Mouse (Mus musculus): Measurements from ENCODE around the gene Igtp. TPM values are rescaled to one million over a fixed set of nuclear protein-coding genes. Genes with fewer than 3 reads are reported as not detected.
"Not testable (repeated sequence)": the region's sequence is repeated elsewhere in the genome, so short reads cannot be mapped to it uniquely, and the experiment has no call there.

The Igtp gene
- polyA plus RNA-seq, 1 experiment from 2014 or later: 2.4 TPM

DNA sequence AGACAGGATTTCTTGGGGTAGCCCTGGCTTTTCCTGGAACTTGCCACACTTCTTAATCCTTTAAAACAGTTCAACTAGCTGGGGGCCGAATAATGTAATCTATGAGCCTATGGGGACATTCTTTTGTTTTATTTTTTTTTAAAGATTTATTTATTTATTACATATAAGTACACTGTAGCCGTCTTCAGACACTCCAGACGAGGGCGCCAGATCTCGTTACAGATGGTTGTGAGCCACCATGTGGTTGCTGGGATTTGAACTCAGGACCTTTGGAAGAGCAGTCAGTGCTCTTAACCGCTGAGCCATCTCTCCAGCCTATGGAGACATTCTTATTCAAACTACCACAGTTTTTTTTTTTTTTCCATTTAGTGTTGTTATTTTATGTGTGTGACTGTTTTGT, 19.4 kb upstream of the Igtp start:
- WGBS: 95% methylated on average over 6 of the region's 6 CpGs
- not testable (repeated sequence) for H3K4me1 ChIP-seq (replicated peaks; ENCODE audit: control insufficient read depth, insufficient read depth, low read length); H3K4me2 ChIP-seq (replicated peaks); H3K9ac ChIP-seq; ATAC-seq (ENCODE audit: low FRiP score); H3K4me3 ChIP-seq (replicated peaks; ENCODE audit: low read length); DNase-seq (ENCODE audit: low spot score); H3K27ac ChIP-seq; H3K9me3 ChIP-seq (ENCODE audit: control insufficient read depth, low read length); H3K27me3 ChIP-seq (ENCODE audit: control insufficient read depth, insufficient read depth, low read length)
- H3K36me3 ChIP-seq (replicated peaks; ENCODE audit: control insufficient read depth, insufficient read depth): peaks cover 54% of the 10 kb centered on the region

DNA sequence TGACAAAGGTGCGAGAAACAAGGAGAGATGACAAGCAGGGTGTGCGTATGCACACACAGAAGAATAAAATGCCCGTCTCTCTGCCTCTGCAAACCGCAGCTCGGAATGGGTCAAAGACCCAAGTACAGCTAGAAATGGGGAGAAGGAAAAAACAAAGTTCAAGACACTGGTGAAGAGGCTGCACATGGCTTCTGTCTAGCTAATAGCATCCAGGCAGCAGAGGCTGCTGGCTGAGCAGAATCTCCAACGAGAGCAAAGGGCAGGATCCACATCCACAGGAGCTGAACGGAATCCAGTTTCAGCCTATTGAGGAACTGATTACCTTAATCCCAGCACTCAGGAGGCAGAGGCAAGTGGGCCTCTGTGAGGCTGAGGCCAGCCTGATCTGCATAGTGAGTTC, 18.6 kb upstream of the Igtp start:
- Histone ChIP-seq H3K9ac (no peak overlapping the region), H3K4me1 (replicated peaks; ENCODE audit: control insufficient read depth, insufficient read depth, low read length) (no peaks in the 10 kb centered on the region), H3K36me3 (replicated peaks; ENCODE audit: control insufficient read depth, insufficient read depth) (peaks cover 46% of the 10 kb centered on the region), H3K4me3 (replicated peaks; ENCODE audit: low read length) (no peak overlapping the region), H3K27me3 (ENCODE audit: control insufficient read depth, insufficient read depth, low read length) (no peaks in the 10 kb centered on the region), H3K9me3 (ENCODE audit: control insufficient read depth, low read length) (no peaks in the 10 kb centered on the region), H3K4me2 (replicated peaks) (no peak overlapping the region), H3K27ac (no peak overlapping the region)
- WGBS: 96% methylated on average over 7 of the region's 7 CpGs
- DNase-seq (ENCODE audit: low spot score) (no peak), ATAC-seq (ENCODE audit: low FRiP score) (no peak)

DNA sequence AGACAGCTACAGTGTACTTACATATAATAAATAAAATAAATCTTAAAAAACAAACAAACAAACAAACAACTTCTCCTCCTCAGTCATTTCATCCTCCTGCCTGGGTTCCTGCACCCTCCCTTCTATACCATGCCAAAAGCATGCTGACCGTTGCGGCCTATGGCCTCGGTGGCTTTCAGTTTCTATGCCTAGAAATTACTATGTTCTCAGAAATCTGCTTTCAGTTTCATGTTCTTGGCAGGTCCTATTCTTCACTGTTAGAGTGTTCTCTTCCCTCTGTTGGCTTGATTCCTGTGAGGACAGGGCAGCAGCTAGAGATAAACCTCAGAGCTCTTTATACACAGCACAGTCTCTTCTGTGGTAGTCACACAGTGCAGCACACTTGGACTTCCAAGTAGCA, 15.8 kb upstream of the Igtp start:
- H3K27me3 ChIP-seq (ENCODE audit: control insufficient read depth, insufficient read depth, low read length): no peaks in the 10 kb centered on the region
- H3K36me3 ChIP-seq (replicated peaks; ENCODE audit: control insufficient read depth, insufficient read depth): peaks cover 18% of the 10 kb centered on the region
- no peak overlapping the region for H3K4me3 ChIP-seq (replicated peaks; ENCODE audit: low read length)
- H3K4me2 ChIP-seq (replicated peaks): no peak overlapping the region
- ATAC-seq (ENCODE audit: low FRiP score): no peak
- no peaks in the 10 kb centered on the region for H3K9me3 ChIP-seq (ENCODE audit: control insufficient read depth, low read length)
- no peak overlapping the region for H3K9ac ChIP-seq
- WGBS: 91% methylated on average over 3 of the region's 3 CpGs
- no peak for DNase-seq (ENCODE audit: low spot score)
- H3K4me1 ChIP-seq (replicated peaks; ENCODE audit: control insufficient read depth, insufficient read depth, low read length): no peaks in the 10 kb centered on the region
- H3K27ac ChIP-seq: no peak overlapping the region

DNA sequence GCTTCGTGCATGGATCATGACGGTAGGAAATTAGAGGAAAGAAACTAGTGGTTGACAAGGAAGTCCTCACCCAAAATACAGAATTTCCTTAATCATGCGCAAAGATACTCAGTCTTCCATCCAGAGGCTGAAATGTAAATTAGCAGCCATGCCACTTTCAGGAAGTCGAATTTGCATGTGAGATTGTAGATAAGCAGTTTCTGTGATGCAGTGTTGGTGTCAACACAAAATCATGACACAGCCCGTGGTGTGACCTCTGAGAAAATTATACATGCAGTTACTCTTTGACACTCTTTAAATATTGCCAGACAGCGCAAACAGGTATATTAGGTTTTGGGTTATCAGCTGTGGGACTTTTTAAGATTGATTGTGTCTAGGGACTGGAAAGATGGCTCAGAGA, 9.7 kb upstream of the Igtp start:
- no peaks in the 10 kb centered on the region for H3K27me3 ChIP-seq (ENCODE audit: control insufficient read depth, insufficient read depth, low read length)
- H3K4me3 ChIP-seq (replicated peaks; ENCODE audit: low read length): no peak overlapping the region
- no peaks in the 10 kb centered on the region for H3K9me3 ChIP-seq (ENCODE audit: control insufficient read depth, low read length)
- no peak overlapping the region for H3K4me2 ChIP-seq (replicated peaks)
- H3K9ac ChIP-seq: no peak overlapping the region
- no peaks in the 10 kb centered on the region for H3K36me3 ChIP-seq (replicated peaks; ENCODE audit: control insufficient read depth, insufficient read depth)
- 97% methylated on average over 6 of the region's 6 CpGs for WGBS
- DNase-seq (ENCODE audit: low spot score): no peak
- H3K27ac ChIP-seq: no peak overlapping the region
- no peaks in the 10 kb centered on the region for H3K4me1 ChIP-seq (replicated peaks; ENCODE audit: control insufficient read depth, insufficient read depth, low read length)
- ATAC-seq (ENCODE audit: low FRiP score): no peak

DNA sequence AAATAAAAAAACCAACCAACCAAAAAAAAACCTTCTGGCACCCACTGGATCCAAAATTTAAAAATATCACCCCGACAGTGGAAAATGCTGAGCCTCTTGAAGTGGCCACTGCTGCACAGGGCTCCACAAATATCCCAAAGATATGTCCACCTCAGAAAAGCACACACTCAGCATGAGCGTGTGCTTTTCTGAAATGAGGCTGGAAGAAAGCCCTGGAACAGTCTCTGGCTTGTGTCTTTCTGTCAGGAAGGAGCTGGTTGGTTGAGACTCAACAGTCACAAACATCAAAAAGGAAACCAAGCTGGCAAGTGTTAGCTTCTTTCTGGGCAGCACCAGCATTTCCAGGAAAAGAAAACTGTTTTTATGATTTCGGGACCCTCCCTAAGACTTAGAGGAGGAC, 6.0 kb upstream of the Igtp start:
- ATAC-seq (ENCODE audit: low FRiP score) (no peak), DNase-seq (ENCODE audit: low spot score) (no peak)
- 82% methylated on average over 3 of the region's 3 CpGs for WGBS
- H3K27me3 ChIP-seq (ENCODE audit: control insufficient read depth, insufficient read depth, low read length): no peaks in the 10 kb centered on the region
- no peak overlapping the region for H3K4me3 ChIP-seq (replicated peaks; ENCODE audit: low read length)
- no peaks in the 10 kb centered on the region for H3K9me3 ChIP-seq (ENCODE audit: control insufficient read depth, low read length)
- H3K4me1 ChIP-seq (replicated peaks; ENCODE audit: control insufficient read depth, insufficient read depth, low read length): no peaks in the 10 kb centered on the region
- no peak overlapping the region for H3K4me2 ChIP-seq (replicated peaks)
- no peaks in the 10 kb centered on the region for H3K36me3 ChIP-seq (replicated peaks; ENCODE audit: control insufficient read depth, insufficient read depth)
- no peak overlapping the region for H3K27ac ChIP-seq
- no peak overlapping the region for H3K9ac ChIP-seq

DNA sequence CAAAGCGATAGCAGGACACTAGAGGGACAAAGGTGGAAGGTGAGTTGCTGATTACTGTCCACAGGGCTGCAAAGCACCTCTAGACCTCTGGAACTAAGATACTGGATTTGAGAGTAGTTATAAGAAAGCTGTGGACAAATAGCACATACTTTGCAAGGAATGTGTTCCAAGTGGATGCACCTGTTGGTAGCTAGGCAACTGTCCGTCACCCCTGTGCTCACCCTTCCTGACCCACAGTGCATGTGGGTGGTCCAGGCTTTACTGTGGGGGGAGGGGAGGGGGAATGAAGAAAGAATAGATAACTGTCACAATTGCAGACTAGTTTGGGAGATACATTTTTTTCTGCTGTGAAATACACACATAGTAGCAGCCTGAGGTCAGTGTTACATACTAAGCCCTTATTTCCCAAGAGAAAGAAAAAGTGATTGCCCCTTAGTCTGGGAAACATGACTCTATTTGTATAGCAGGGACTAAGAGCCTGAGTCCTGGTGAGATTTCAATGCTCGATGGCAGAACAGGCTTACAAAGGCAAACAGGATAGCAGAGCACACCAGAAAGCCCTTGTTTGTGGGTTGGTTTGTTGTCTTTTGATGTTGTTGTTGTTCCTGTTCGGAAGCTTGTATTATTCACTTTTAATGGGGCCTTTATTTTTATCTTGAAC, 5.4 kb upstream of the Igtp start:
- H3K27ac ChIP-seq: no peak overlapping the region
- no peaks in the 10 kb centered on the region for H3K27me3 ChIP-seq (ENCODE audit: control insufficient read depth, insufficient read depth, low read length)
- DNase-seq (ENCODE audit: low spot score) (no peak), ATAC-seq (ENCODE audit: low FRiP score) (no peak)
- no peak overlapping the region for H3K4me2 ChIP-seq (replicated peaks)
- no peak overlapping the region for H3K9ac ChIP-seq
- H3K9me3 ChIP-seq (ENCODE audit: control insufficient read depth, low read length): no peaks in the 10 kb centered on the region
- 42% methylated on average over 4 of the region's 4 CpGs for WGBS
- no peak overlapping the region for H3K4me3 ChIP-seq (replicated peaks; ENCODE audit: low read length)
- no peaks in the 10 kb centered on the region for H3K36me3 ChIP-seq (replicated peaks; ENCODE audit: control insufficient read depth, insufficient read depth)
- H3K4me1 ChIP-seq (replicated peaks; ENCODE audit: control insufficient read depth, insufficient read depth, low read length): no peaks in the 10 kb centered on the region

DNA sequence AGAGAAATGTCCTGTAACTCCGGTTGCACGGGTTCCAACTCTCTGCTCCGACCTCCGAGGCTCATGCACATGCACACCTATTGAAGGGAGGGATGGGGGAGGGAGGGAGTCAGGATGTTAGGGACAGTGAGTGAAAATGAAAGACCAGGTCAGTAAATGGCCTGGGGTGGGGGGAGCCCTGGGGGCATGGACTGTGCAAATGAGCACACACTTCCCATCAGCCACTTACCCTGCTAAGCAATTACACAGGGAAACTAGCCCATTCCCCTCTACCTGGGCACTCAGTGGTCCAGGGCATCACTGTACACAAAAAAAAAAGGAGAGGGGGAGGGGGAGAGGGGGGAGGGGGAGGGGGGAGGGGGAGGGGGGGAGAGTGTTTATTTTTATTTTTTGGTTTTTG, 693 bp upstream of the Igtp start:
- no peak overlapping the region for H3K9ac ChIP-seq
- DNase-seq (ENCODE audit: low spot score) (no peak), ATAC-seq (ENCODE audit: low FRiP score) (no peak)
- peak overlapping the region; percentile 55 for H3K4me2 ChIP-seq (replicated peaks)
- no peaks in the 10 kb centered on the region for H3K36me3 ChIP-seq (replicated peaks; ENCODE audit: control insufficient read depth, insufficient read depth)
- no peaks in the 10 kb centered on the region for H3K9me3 ChIP-seq (ENCODE audit: control insufficient read depth, low read length)
- H3K4me1 ChIP-seq (replicated peaks; ENCODE audit: control insufficient read depth, insufficient read depth, low read length): no peaks in the 10 kb centered on the region
- H3K4me3 ChIP-seq (replicated peaks; ENCODE audit: low read length): peak overlapping the region; percentile 32; the same call in 1 of the 2 replicates
- H3K27ac ChIP-seq: no peak overlapping the region
- WGBS: 94% methylated on average over 4 of the region's 4 CpGs
- no peaks in the 10 kb centered on the region for H3K27me3 ChIP-seq (ENCODE audit: control insufficient read depth, insufficient read depth, low read length)

DNA sequence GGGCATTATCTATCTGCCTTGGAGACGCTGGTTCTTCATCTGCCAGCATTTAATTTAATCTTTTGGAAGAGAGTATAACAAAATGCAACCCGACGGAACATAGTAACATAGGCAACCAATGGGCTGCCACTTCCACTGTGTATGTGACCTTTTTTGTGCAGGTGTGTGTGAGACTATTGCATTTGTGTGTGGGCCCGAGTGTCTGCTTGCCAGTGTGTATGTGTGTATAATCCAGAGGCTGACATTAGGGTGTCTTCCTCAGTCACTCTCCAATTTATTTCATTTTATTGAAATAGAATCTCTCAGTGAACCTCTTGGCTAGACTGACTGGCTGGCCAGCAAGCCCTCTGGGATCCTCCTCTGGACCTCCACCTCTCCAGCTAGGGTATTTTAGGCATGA, 870 bp downstream of the Igtp start:
- ATAC-seq (ENCODE audit: low FRiP score): no peak

DNA sequence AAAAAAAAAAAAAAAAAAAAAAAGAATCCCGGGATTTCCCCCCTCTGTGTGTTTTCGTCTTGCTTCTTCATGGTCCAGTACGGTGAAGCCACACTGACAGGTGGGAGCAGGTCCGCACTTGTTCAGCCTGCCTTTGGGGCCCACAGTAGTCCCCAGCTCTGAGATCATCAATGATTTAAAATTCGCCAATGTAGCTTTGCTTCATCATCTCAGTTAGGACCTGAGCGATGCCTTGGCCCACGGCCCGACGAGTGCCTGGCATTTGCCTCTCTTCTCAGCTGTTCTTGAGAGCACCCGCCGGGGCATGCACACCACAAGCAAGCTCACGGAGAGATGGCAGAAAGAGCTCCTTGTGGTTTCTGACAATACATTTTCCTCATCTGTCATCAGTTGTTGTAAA, 1.7 kb downstream of the Igtp start:
- Histone ChIP-seq H3K4me1 (replicated peaks; ENCODE audit: control insufficient read depth, insufficient read depth, low read length) (no peaks in the 10 kb centered on the region), H3K36me3 (replicated peaks; ENCODE audit: control insufficient read depth, insufficient read depth) (no peaks in the 10 kb centered on the region), H3K4me2 (replicated peaks) (no peak overlapping the region), H3K4me3 (replicated peaks; ENCODE audit: low read length) (no peak overlapping the region), H3K9ac (no peak overlapping the region), H3K27me3 (ENCODE audit: control insufficient read depth, insufficient read depth, low read length) (no peaks in the 10 kb centered on the region), H3K9me3 (ENCODE audit: control insufficient read depth, low read length) (no peaks in the 10 kb centered on the region), H3K27ac (no peak overlapping the region)
- no peak for ATAC-seq (ENCODE audit: low FRiP score)
- WGBS: 84% methylated on average over 12 of the region's 12 CpGs
- DNase-seq (ENCODE audit: low spot score): no peak

More for the DNA sequence above, 870 bp downstream of the Igtp start:
- H3K4me3 ChIP-seq (replicated peaks; ENCODE audit: low read length): no peak overlapping the region
- no peaks in the 10 kb centered on the region for H3K36me3 ChIP-seq (replicated peaks; ENCODE audit: control insufficient read depth, insufficient read depth)
- no peaks in the 10 kb centered on the region for H3K4me1 ChIP-seq (replicated peaks; ENCODE audit: control insufficient read depth, insufficient read depth, low read length)
- 96% methylated on average over 4 of the region's 4 CpGs for WGBS
- H3K9ac ChIP-seq: no peak overlapping the region
- no peak overlapping the region for H3K4me2 ChIP-seq (replicated peaks)
- no peak overlapping the region for H3K27ac ChIP-seq
- H3K27me3 ChIP-seq (ENCODE audit: control insufficient read depth, insufficient read depth, low read length): no peaks in the 10 kb centered on the region
- no peak for DNase-seq (ENCODE audit: low spot score)
- H3K9me3 ChIP-seq (ENCODE audit: control insufficient read depth, low read length): no peaks in the 10 kb centered on the region

DNA sequence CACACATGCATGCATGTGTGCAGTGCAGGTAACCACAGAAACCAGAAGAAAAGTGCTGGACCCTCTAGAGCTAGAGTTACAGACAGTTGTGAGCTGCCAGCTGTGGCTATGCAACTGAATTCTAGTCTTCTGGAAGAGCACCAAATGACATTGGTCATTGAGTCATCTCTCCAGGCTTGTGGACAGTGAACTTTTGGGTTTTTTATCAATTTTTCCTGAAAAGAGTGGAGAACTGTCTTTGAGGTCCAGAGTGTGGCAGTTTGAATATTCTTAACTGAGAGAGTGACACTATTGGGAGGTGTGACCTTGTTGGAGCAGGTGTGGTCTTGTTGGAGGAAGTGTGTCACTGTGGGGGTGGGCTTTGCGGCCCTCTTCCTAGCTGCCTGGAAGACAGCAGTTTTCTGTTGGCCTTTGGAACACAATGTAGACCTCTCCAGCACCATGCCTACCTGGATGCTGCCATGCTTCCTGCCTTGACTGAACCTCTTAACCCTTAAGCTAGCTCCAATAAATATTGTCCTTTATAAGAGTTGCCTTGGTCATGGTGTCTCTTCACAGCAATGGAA, 11.0 kb downstream of the Igtp start:
- no peak overlapping the region for H3K4me3 ChIP-seq (replicated peaks; ENCODE audit: low read length)
- H3K9me3 ChIP-seq (ENCODE audit: control insufficient read depth, low read length): no peaks in the 10 kb centered on the region
- DNase-seq (ENCODE audit: low spot score): no peak
- no peak overlapping the region for H3K4me2 ChIP-seq (replicated peaks)
- H3K27me3 ChIP-seq (ENCODE audit: control insufficient read depth, insufficient read depth, low read length): no peaks in the 10 kb centered on the region
- H3K36me3 ChIP-seq (replicated peaks; ENCODE audit: control insufficient read depth, insufficient read depth): no peaks in the 10 kb centered on the region
- ATAC-seq (ENCODE audit: low FRiP score): no peak
- WGBS: 82% methylated on average over 1 of the region's 1 CpGs
- no peaks in the 10 kb centered on the region for H3K4me1 ChIP-seq (replicated peaks; ENCODE audit: control insufficient read depth, insufficient read depth, low read length)
- no peak overlapping the region for H3K27ac ChIP-seq
- no peak overlapping the region for H3K9ac ChIP-seq

Data from hindbrain, embryonic 14.5 days (tissue).